ENCODE assay signal across 11 mouse cellular contexts in the genomic region with DNA sequence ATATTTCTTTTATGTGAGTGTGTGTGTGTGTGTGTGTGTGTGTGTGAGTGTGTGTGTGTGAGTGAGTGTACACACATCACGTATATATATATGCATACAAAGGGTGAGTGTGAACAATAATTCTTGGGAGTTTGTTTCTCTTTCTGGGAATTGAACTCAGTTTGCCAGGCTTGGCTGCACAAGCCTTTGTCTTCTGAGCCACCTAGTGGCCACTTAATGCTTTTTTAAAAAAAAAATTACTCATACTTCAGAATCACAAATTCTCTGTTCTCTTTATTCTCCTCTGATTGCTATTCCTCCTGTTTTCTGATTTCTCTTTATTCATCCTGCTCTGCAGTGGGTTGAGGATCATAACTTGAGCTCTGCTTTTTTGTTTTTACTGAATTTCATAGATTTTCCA. TPM values are rescaled to one million over a fixed set of nuclear protein-coding genes. Genes with fewer than 3 reads are reported as not detected.
DNase-seq lines count a peak whose midpoint lies in the region; ATAC-seq and TF ChIP-seq lines count a peak whose summit lies in the region.
"Had no signal": no experiment of that assay in that cellular context is flagged by ENCODE, and none has a peak within 500 bp of the region (broad histone marks: within the 10 kb centered on the region; RNA-seq: fewer than 3 reads in every experiment).

No protein-coding gene starts in this region.

- no peaks in the 10 kb centered on the region for H3K36me3 ChIP-seq in kidney, postnatal 0 days (ENCODE audit: insufficient read depth, low read length)
- H3K36me3 ChIP-seq in E14TG2a.4 (ENCODE audit: insufficient read depth, low read length): no peaks in the 10 kb centered on the region
- peaks cover 15% of the 10 kb centered on the region for H3K36me3 ChIP-seq in neural tube, embryonic 15.5 days
- H3K36me3 ChIP-seq: limb, embryonic 10.5 days had no signal

- ATAC-seq in kidney, postnatal 0 days (replicated peaks; ENCODE audit: low FRiP score, low read depth): no peak
- 0 out of 2 replicates have a peak, but pooled peaks have one; percentile 18 for ATAC-seq in common myeloid progenitor, adult 5-6 weeks (replicated peaks; ENCODE audit: low read depth, poor library complexity, severe bottlenecking)
- ATAC-seq in neural tube, embryonic 15.5 days (ENCODE audit: low FRiP score): no peak
- ATAC-seq: inflammation-experienced regulatory T-cells, adult 6 months had no signal

- no peak for DNase-seq in kidney, postnatal 0 days (ENCODE audit: low spot score)
- no peak for DNase-seq in kidney, postnatal 36 days
- DNase-seq in A20 (ENCODE audit: low read depth, low spot score): peak; percentile 41
- no peak for DNase-seq in ovary, postnatal 14 days (ENCODE audit: low spot score)
- DNase-seq: cerebellum, postnatal 14 days had no signal

- no peak overlapping the region for H3K9ac ChIP-seq in kidney, postnatal 0 days (ENCODE audit: low read depth, low read length)
- no peak overlapping the region for H3K9ac ChIP-seq in neural tube, embryonic 15.5 days (replicated peaks)
- H3K9ac ChIP-seq: heart, embryonic 13.5 days had no signal

- 76% methylated on average over 1 of the region's 1 CpGs for WGBS in kidney, postnatal 0 days
- WGBS in neural tube, embryonic 15.5 days: 83% methylated on average over 1 of the region's 1 CpGs

- no peak overlapping the region for H3K4me2 ChIP-seq in kidney, postnatal 0 days (ENCODE audit: low read length)
- no peak overlapping the region for H3K4me2 ChIP-seq in neural tube, embryonic 15.5 days
- H3K4me2 ChIP-seq: heart, embryonic 13.5 days had no signal

- H3K9me3 ChIP-seq in kidney, postnatal 0 days (replicated peaks; ENCODE audit: low read length): no peaks in the 10 kb centered on the region
- H3K9me3 ChIP-seq in E14TG2a.4 (ENCODE audit: low read length): no peaks in the 10 kb centered on the region
- 0 out of 2 replicates have a peak, but pooled peaks cover 10% of the 10 kb centered on the region for H3K9me3 ChIP-seq in neural tube, embryonic 15.5 days (replicated peaks)
- H3K9me3 ChIP-seq: limb, embryonic 10.5 days had no signal

- H3K27ac ChIP-seq in kidney, postnatal 0 days: no peak overlapping the region
- no peak overlapping the region for H3K27ac ChIP-seq in neural tube, embryonic 15.5 days (replicated peaks)
- H3K27ac ChIP-seq: heart, embryonic 13.5 days; limb, embryonic 10.5 days had no signal

- TF ChIP-seq CTCF in kidney, postnatal 0 days (IDR thresholded peaks at IDR 0.05; ENCODE audit: low read depth): peak; percentile 40
- TF ChIP-seq CTCF in E14TG2a.4 (conservative IDR thresholded peaks at IDR 0.05; ENCODE audit: low read length): peak; percentile 37

- H3K27me3 ChIP-seq in kidney, postnatal 0 days (ENCODE audit: insufficient read depth, low read length): no peaks in the 10 kb centered on the region
- no peaks in the 10 kb centered on the region for H3K27me3 ChIP-seq in E14TG2a.4 (ENCODE audit: insufficient read depth, low read length)
- H3K27me3 ChIP-seq in neural tube, embryonic 15.5 days (replicated peaks): no peaks in the 10 kb centered on the region
- H3K27me3 ChIP-seq: heart, embryonic 13.5 days had no signal

- H3K4me3 ChIP-seq in kidney, postnatal 0 days (replicated peaks; ENCODE audit: low read depth, low read length): no peak overlapping the region
- no peak overlapping the region for H3K4me3 ChIP-seq in E14TG2a.4 (replicated peaks; ENCODE audit: low read length)
- no peak overlapping the region for H3K4me3 ChIP-seq in neural tube, embryonic 15.5 days (replicated peaks)
- H3K4me3 ChIP-seq: heart, embryonic 13.5 days; limb, embryonic 10.5 days had no signal

- no peaks in the 10 kb centered on the region for H3K4me1 ChIP-seq in kidney, postnatal 0 days (replicated peaks; ENCODE audit: insufficient read depth, low read length)
- no peaks in the 10 kb centered on the region for H3K4me1 ChIP-seq in E14TG2a.4 (replicated peaks; ENCODE audit: low read depth, low read length)
- H3K4me1 ChIP-seq in neural tube, embryonic 15.5 days: 0 out of 2 replicates have a peak, but pooled peaks cover 2% of the 10 kb centered on the region
- H3K4me1 ChIP-seq: heart, embryonic 13.5 days; limb, embryonic 10.5 days had no signal

RNA-seq across cellular contexts. Expression of a gene that starts 30.5 kb away (rescaled TPM):
- polyA plus RNA-seq in kidney, postnatal 0 days (2015; fragmentation: Nextera tagmentation; extraction: Ambion mirVana): 6.8 and 9.2 TPM in 2 replicates
- total RNA-seq in common myeloid progenitor, adult 5-6 weeks (2017): 13.7 and 16.0 TPM in 2 replicates
- 42.3 and 50.5 TPM in 2 replicates for polyA plus RNA-seq in neural tube, embryonic 15.5 days (2015; fragmentation: Nextera tagmentation; extraction: Ambion mirVana)
